Mouse (Mus musculus): ENCODE data around the gene Satb1. TPM values are rescaled to one million over a fixed set of nuclear protein-coding genes. Genes with fewer than 3 reads are reported as not detected.

Satb1 gene
- polyA plus RNA-seq, 2 experiments, result 22.4 to 22.9 TPM

- DNase-seq (ENCODE audit: low spot score), result no peak
- no peak overlapping the region for H3K9ac ChIP-seq (ENCODE audit: low read depth, low read length, severe bottlenecking)
- no peak overlapping the region for H3K27ac ChIP-seq (replicated peaks; ENCODE audit: low read depth, low read length)
- H3K4me1 ChIP-seq (ENCODE audit: control insufficient read depth, insufficient read depth, low read length), result peaks cover 12% of the 10 kb centered on the region
- peak overlapping the region; percentile 29 for H3K4me2 ChIP-seq (replicated peaks; ENCODE audit: low read depth, low read length, severe bottlenecking)
- ATAC-seq (ENCODE audit: low FRiP score, low read depth), result 0 out of 2 replicates have a peak, but pooled peaks have one; percentile 37
- WGBS, result 37% methylated on average over 17 of the region's 17 CpGs
- H3K9me3 ChIP-seq (ENCODE audit: control insufficient read depth, low read length), result no peaks in the 10 kb centered on the region
- H3K36me3 ChIP-seq (ENCODE audit: control insufficient read depth, insufficient read depth, low read length), result no peaks in the 10 kb centered on the region
- H3K27me3 ChIP-seq (ENCODE audit: control insufficient read depth, insufficient read depth, low read length), result no peaks in the 10 kb centered on the region
- H3K4me3 ChIP-seq (replicated peaks; ENCODE audit: low read length), result no peak overlapping the region
- TF ChIP-seq POLR2A (IDR thresholded peaks at IDR 0.05; ENCODE audit: borderline replicate concordance, extremely low read depth, insufficient read depth, insufficient read length), result no peak
Observed at GRCm38 (mm10) chr17:51760997-51761655, 72.0 kb downstream of the Satb1 start.

DNA sequence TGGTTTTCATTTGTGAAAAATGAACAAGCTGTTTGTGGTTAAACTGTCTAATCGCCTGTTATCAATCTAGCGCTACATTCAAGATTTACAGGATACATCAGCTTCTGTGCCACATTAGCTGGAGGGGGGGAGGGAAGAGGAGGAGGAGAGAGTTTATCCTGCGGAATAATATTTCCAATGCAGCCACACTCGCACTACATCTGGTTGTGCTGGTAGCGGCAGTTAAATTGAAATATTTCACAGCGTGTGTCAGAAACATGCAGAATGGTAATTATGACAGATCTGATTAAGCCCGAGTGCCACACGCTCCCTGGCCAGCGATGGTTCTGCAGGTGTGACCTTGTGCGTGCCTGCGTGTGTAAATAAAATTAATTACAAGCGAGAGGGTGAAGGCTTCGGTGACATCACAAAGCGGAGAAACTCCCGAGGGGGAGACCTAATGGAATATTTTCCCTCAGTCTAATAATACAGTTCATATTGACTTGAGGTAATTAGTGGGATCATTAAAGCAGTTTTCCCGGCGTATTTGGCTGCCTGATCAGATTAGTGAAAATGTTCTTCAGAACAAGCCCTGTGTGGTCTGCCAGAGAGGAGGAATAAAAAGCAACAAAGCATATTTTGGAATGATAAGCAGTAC lies 72.7 kb downstream of the Satb1 start:
- Histone ChIP-seq H3K4me1 (ENCODE audit: control insufficient read depth, insufficient read depth, low read length) (peaks cover 12% of the 10 kb centered on the region), H3K27ac (replicated peaks; ENCODE audit: low read depth, low read length) (no peak overlapping the region), H3K4me2 (replicated peaks; ENCODE audit: low read depth, low read length, severe bottlenecking) (peak overlapping the region; percentile 29), H3K36me3 (ENCODE audit: control insufficient read depth, insufficient read depth, low read length) (no peaks in the 10 kb centered on the region), H3K4me3 (replicated peaks; ENCODE audit: low read length) (peak overlapping the region; percentile 15; the same call in 1 of the 2 replicates), H3K9ac (ENCODE audit: low read depth, low read length, severe bottlenecking) (no peak overlapping the region), H3K27me3 (ENCODE audit: control insufficient read depth, insufficient read depth, low read length) (no peaks in the 10 kb centered on the region), H3K9me3 (ENCODE audit: control insufficient read depth, low read length) (no peaks in the 10 kb centered on the region)
- WGBS, result 10% methylated on average over 17 of the region's 17 CpGs
- ATAC-seq (ENCODE audit: low FRiP score, low read depth) (no peak), DNase-seq (ENCODE audit: low spot score) (no peak)
- no peak for TF ChIP-seq POLR2A (IDR thresholded peaks at IDR 0.05; ENCODE audit: borderline replicate concordance, extremely low read depth, insufficient read depth, insufficient read length)

DNA sequence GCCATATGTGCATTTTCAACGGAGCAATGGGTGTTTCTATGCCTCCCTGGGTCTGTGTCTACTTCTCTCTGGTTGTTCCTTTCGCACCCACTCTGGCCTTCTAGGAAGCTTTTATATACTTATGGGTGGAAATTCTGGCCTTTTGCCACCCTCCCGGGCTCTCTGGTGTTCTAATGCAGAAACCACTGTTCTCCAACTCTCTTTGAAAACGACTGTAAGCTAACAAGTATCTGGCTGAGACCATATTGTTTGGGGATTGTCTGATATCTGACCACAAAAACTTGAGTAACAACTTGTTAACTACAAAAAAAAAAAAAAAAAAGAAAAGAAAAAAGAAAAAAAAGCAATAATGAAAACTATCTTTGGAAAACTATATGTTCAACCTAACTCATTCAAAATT lies 73.6 kb downstream of the Satb1 start:
- Histone ChIP-seq H3K4me2 (replicated peaks; ENCODE audit: low read depth, low read length, severe bottlenecking) (no peak overlapping the region), H3K27ac (replicated peaks; ENCODE audit: low read depth, low read length) (no peak overlapping the region), H3K9me3 (ENCODE audit: control insufficient read depth, low read length) (no peaks in the 10 kb centered on the region), H3K27me3 (ENCODE audit: control insufficient read depth, insufficient read depth, low read length) (no peaks in the 10 kb centered on the region), H3K4me1 (ENCODE audit: control insufficient read depth, insufficient read depth, low read length) (peaks cover 12% of the 10 kb centered on the region), H3K4me3 (replicated peaks; ENCODE audit: low read length) (no peak overlapping the region), H3K9ac (ENCODE audit: low read depth, low read length, severe bottlenecking) (no peak overlapping the region), H3K36me3 (ENCODE audit: control insufficient read depth, insufficient read depth, low read length) (no peaks in the 10 kb centered on the region)
- DNase-seq (ENCODE audit: low spot score) (no peak), ATAC-seq (ENCODE audit: low FRiP score, low read depth) (no peak)
- TF ChIP-seq POLR2A (IDR thresholded peaks at IDR 0.05; ENCODE audit: borderline replicate concordance, extremely low read depth, insufficient read depth, insufficient read length), result no peak
- 44% methylated on average over 4 of the region's 4 CpGs for WGBS

- H3K4me3 ChIP-seq (replicated peaks; ENCODE audit: low read length), result no peak overlapping the region
- no peak overlapping the region for H3K4me2 ChIP-seq (replicated peaks; ENCODE audit: low read depth, low read length, severe bottlenecking)
- WGBS, result 80% methylated on average over 4 of the region's 4 CpGs
- H3K9ac ChIP-seq (ENCODE audit: low read depth, low read length, severe bottlenecking), result no peak overlapping the region
- DNase-seq (ENCODE audit: low spot score) (no peak), ATAC-seq (ENCODE audit: low FRiP score, low read depth) (no peak)
- no peaks in the 10 kb centered on the region for H3K27me3 ChIP-seq (ENCODE audit: control insufficient read depth, insufficient read depth, low read length)
- no peak for TF ChIP-seq POLR2A (IDR thresholded peaks at IDR 0.05; ENCODE audit: borderline replicate concordance, extremely low read depth, insufficient read depth, insufficient read length)
- no peaks in the 10 kb centered on the region for H3K9me3 ChIP-seq (ENCODE audit: control insufficient read depth, low read length)
- H3K27ac ChIP-seq (replicated peaks; ENCODE audit: low read depth, low read length), result no peak overlapping the region
- no peaks in the 10 kb centered on the region for H3K36me3 ChIP-seq (ENCODE audit: control insufficient read depth, insufficient read depth, low read length)
- H3K4me1 ChIP-seq (ENCODE audit: control insufficient read depth, insufficient read depth, low read length), result no peaks in the 10 kb centered on the region
Observed at GRCm38 (mm10) chr17:51752142-51752541, 80.9 kb downstream of the Satb1 start.

DNA sequence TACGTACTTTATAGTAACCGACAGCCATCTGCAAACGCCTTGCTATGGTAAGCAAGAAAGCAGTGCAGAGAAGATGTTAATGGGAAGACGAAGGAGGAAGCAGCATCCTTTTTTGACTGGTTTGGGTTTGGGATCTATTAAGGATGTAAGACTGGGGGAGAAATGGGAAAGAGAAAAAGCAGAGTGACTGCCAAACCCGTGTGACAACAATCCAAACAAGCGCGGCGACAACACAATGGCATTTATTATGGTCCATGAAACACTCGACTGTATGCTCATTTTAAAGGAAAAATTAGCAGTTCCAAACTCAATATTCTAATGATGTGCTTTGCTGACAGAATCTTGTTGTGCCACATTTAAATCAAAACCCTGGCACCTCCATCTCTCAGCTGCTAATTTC lies 85.9 kb downstream of the Satb1 start:
- DNase-seq (ENCODE audit: low spot score), result no peak
- no peaks in the 10 kb centered on the region for H3K27me3 ChIP-seq (ENCODE audit: control insufficient read depth, insufficient read depth, low read length)

More for the DNA sequence above, 85.9 kb downstream of the Satb1 start:
- no peak overlapping the region for H3K4me2 ChIP-seq (replicated peaks; ENCODE audit: low read depth, low read length, severe bottlenecking)
- H3K9me3 ChIP-seq (ENCODE audit: control insufficient read depth, low read length), result no peaks in the 10 kb centered on the region
- no peak overlapping the region for H3K4me3 ChIP-seq (replicated peaks; ENCODE audit: low read length)
- TF ChIP-seq POLR2A (IDR thresholded peaks at IDR 0.05; ENCODE audit: borderline replicate concordance, extremely low read depth, insufficient read depth, insufficient read length), result no peak
- ATAC-seq (ENCODE audit: low FRiP score, low read depth), result no peak
- no peak overlapping the region for H3K9ac ChIP-seq (ENCODE audit: low read depth, low read length, severe bottlenecking)
- no peaks in the 10 kb centered on the region for H3K36me3 ChIP-seq (ENCODE audit: control insufficient read depth, insufficient read depth, low read length)
- H3K27ac ChIP-seq (replicated peaks; ENCODE audit: low read depth, low read length), result no peak overlapping the region
- 0 out of 2 replicates have a peak, but pooled peaks cover 5% of the 10 kb centered on the region for H3K4me1 ChIP-seq (ENCODE audit: control insufficient read depth, insufficient read depth, low read length)
- 67% methylated on average over 9 of the region's 9 CpGs for WGBS
